Mouse (Mus musculus) activated CD4-positive, CD25-positive, alpha-beta regulatory T cell, adult 4 months (primary cell): ENCODE measurements around the gene Snf8. TPM values are rescaled to one million over a fixed set of nuclear protein-coding genes. Genes with fewer than 3 reads are reported as not detected.

Source experiments
- ATAC-seq: one replicate; pipeline ENCODE4 v1.8.0; 2017
- polyA plus RNA-seq, 2 experiments: library from polyadenylated mRNA; unstranded; fragments of 100-300 nt; shearing (Covaris generic); gene quantifications; one replicate each; pipeline ENCODE4 v1.2.1; 2017

Gene Snf8
- polyA plus RNA-seq, 2 experiments from 2014 or later = 39.3 to 54.1 TPM

- no peak for ATAC-seq
These were observed 39.9 kb downstream of the Snf8 start for GRCm38 (mm10) chr11:96074351-96075176.

GRCm38 (mm10) chr11:96075177-96075508 lies 40.5 kb downstream of the Snf8 start:
- ATAC-seq = peak; percentile 7

- peak; percentile 88 for ATAC-seq
These were observed 41.0 kb downstream of the Snf8 start, which contains the start of gene Atp5g1 for GRCm38 (mm10) chr11:96075509-96076220. Gene Atp5g1, minus strand, starts transcription at chr11:96075670.

GRCm38 (mm10) chr11:96076221-96077105 lies 41.8 kb downstream of the Snf8 start:
- no peak for ATAC-seq

- no peak for ATAC-seq
These were observed 46.1 kb downstream of the Snf8 start for GRCm38 (mm10) chr11:96080736-96081135.

GRCm38 (mm10) chr11:96082682-96083081 lies 48.0 kb downstream of the Snf8 start:
- ATAC-seq = no peak

GRCm38 (mm10) chr11:96087981-96088380 lies 53.3 kb downstream of the Snf8 start:
- no peak for ATAC-seq

- no peak for ATAC-seq
These were observed 56.4 kb downstream of the Snf8 start for GRCm38 (mm10) chr11:96091073-96091472.

GRCm38 (mm10) chr11:96092674-96093291 lies 58.1 kb downstream of the Snf8 start:
- no peak for ATAC-seq

GRCm38 (mm10) chr11:96093361-96093760 lies 58.7 kb downstream of the Snf8 start:
- ATAC-seq = no peak

Other genes starting within 250 kb of the Snf8 start
- gene Phospho1, start 210.4 kb upstream of the Snf8 start, polyA plus RNA-seq = not detected
- gene Gngt2, start 197.7 kb upstream of the Snf8 start, polyA plus RNA-seq = 10 to 100 TPM; 47.5 to 58.4 TPM
- gene Abi3, start 192.4 kb upstream of the Snf8 start, polyA plus RNA-seq = 10 to 100 TPM; 58.8 to 59.2 TPM
- gene B4galnt2, start 120.0 kb upstream of the Snf8 start, polyA plus RNA-seq = under 1 TPM in 1 of 2 experiments, not detected in 1; 0.25 TPM
- under 1 TPM in 1 of 2 experiments, not detected in 1; 0.24 TPM for gene Igf2bp1, start 28.9 kb upstream of the Snf8 start, polyA plus RNA-seq
- gene Gip, start 10.3 kb upstream of the Snf8 start, polyA plus RNA-seq = not detected
- gene Ube2z, start 30.5 kb downstream of the Snf8 start, polyA plus RNA-seq = 1 to 10 TPM; 8.5 to 9.1 TPM
- gene Atp5g1, start 40.8 kb downstream of the Snf8 start, polyA plus RNA-seq = 100 to 1,000 TPM; 362 to 459 TPM
- gene Calcoco2, start 77.1 kb downstream of the Snf8 start, polyA plus RNA-seq = not detected
- gene Ttll6, start 98.9 kb downstream of the Snf8 start, polyA plus RNA-seq = under 1 TPM in 1 of 2 experiments, not detected in 1; 0.11 TPM
- gene Hoxb13, start 159.4 kb downstream of the Snf8 start, polyA plus RNA-seq = not detected
- gene Hoxb9, start 236.6 kb downstream of the Snf8 start, polyA plus RNA-seq = under 1 TPM in 1 of 2 experiments, not detected in 1; 0.15 TPM
- gene Hoxb8, start 247.0 kb downstream of the Snf8 start, polyA plus RNA-seq = not detected